16 mouse cellular contexts compared by ENCODE assay signal in the genomic region with DNA sequence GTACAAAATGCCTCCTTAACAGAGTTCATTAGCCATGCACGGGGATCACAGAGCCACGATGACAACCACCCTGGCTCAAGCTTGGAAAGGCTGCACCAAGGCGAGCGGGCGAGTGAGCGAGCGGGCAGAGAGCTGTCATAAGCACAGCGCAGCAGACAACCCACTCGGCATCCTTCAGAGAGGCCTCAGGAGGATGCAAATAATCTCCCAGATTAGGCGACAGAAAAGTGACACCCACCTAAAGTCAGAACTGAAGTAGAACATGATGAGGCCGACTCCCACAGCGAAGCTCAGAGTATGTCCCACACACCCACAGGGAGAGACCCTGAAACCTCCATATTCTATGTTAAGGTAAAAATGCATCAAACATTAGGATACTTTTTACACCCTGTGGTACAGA.
"Had no signal": no experiment of that assay in that cellular context is flagged by ENCODE, and none has a peak within 500 bp of the region (broad histone marks: within the 10 kb centered on the region; RNA-seq: fewer than 3 reads in every experiment).

No protein-coding gene starts in this region.

- DNase-seq: lung, adult 18-20 months; lung, embryonic 14.5 days; lung, postnatal 4 days; midbrain, embryonic 14.5 days; right cerebral cortex, postnatal 14 days; thymus, adult 2 months; thymus, postnatal 25 days; thymus, postnatal 4 days had no signal

- H3K4me3 ChIP-seq: midbrain, embryonic 10.5 days; midbrain, embryonic 12.5 days; myocyte; neural tube, embryonic 13.5 days; neural tube, embryonic 15.5 days; stomach, embryonic 15.5 days had no signal

- H3K27ac ChIP-seq: liver, embryonic 14.5 days; midbrain, embryonic 10.5 days; midbrain, embryonic 12.5 days; neural tube, embryonic 13.5 days; neural tube, embryonic 15.5 days; stomach, embryonic 15.5 days; stomach, postnatal 0 days had no signal
